Mouse (Mus musculus) neutrophil, adult 59 days (primary cell): ENCODE data around the gene Ms4a6c. TPM values are rescaled to one million over a fixed set of nuclear protein-coding genes. Genes with fewer than 3 reads are reported as not detected.

Source experiments
- total RNA-seq, 2 experiments: library from RNA; stranded (reverse); gene quantifications; 1 replicate in 1 of 2; 2 replicates in 1 of 2; pipeline ENCODE4 v1.2.4; 2023

Ms4a6c gene
- total RNA-seq: 100 to 1,000 TPM; 174 to 269 TPM

DNA sequence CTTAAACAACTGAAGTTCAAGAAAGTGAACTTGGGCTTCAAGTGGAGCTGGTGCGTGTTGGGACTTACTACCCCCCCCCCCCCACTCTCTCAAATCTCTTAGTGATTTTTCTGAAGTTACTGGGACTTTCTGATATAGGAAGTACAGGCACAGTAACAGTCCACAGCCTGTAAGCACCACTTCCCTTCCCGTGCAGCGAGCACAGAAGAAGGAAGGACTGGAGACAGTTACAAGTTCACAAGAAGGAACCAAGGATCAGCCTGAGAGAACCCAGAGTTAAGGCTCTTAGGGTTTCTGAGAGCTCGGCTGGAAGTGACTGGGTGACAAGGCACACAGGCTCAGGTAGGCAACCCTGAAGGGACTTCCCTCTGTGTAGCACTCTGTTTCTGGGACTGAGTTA, at the start of gene Ms4a6c:
Gene Ms4a6c (plus strand): TSS at position 152 of the 400 bp plus-strand sequence.

DNA sequence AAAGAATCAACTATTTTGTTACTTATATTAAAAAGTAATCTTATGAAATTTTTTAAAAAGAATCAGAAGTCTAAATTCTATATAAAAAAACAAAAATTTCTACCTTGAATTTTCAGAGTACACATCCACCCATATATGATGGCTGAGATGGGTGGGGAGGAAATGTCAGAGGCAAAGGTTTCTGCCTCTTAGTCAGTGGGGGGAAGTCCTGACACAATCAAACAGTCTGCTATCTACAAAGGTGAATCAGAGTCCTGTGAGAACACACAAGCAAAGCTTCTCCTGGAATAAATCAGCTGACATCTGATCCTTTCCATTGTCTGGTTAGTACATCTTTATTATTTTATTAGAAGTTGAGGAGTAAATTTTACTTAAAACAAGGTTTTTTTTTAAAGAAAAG, 25.8 kb upstream of the Ms4a6c start, which contains the start of gene Ms4a4b:
Gene Ms4a4b (plus strand): TSS at position 216 of the 400 bp plus-strand sequence.

DNA sequence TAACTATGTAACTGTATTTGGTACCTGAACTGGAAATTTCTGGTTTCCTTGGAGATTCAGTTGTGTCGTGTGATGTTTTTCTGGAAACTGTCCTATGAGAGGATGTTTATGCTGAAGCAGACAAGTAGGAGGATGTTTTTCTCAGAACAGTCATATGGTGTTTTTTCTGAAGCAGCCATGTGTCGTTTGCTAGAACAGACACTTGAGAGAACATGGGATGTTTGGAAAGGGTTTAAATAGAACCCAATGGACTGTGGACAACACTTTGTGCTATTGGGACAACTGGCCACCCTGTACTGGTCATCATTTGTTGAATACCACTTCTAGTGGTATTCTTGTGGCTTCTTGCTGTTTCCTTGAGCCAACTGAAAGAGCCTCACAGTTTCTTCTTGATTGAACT, 16.6 kb downstream of the Ms4a6c start, which contains the start of gene Gm8369:
Gene Gm8369 (plus strand): TSS at position 193 of the 400 bp plus-strand sequence.

DNA sequence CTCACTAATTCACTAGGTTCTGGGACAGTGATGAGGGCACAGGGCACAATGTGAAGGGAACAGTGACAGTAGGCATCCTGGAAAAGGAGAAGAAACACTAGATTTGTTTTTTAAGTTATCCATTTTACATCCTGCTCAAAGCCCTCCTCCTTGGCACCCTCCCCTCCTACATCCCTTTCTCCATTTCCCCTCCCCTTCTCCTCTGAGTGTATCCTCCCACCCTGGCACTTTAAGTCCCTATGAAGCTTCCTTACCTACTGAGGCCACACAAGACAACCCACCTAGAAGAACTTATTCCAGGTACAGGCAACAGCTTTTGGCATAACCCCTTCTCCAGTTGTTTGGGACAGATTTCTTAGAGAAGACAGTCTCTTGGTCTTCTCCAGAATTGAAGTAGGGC, 47.1 kb downstream of the Ms4a6c start, which contains the start of gene Ms4a6b:
Gene Ms4a6b (plus strand): TSS at position 267 of the 400 bp plus-strand sequence.

Other genes with a start within 250 kb of the Ms4a6c start
- gene Ms4a12, start 236.9 kb upstream of the Ms4a6c start, total RNA-seq: not detected
- 1 to 10 TPM; 1.4 to 4.1 TPM for gene Ms4a1, start 203.1 kb upstream of the Ms4a6c start, total RNA-seq
- not detected for gene Ms4a5, start 185.5 kb upstream of the Ms4a6c start, total RNA-seq
- gene Ms4a14, start 154.9 kb upstream of the Ms4a6c start, total RNA-seq: not detected
- gene Ms4a7, start 133.2 kb upstream of the Ms4a6c start, total RNA-seq: under 1 TPM; 0.56 to 0.57 TPM
- gene Ms4a4a, start 93.8 kb upstream of the Ms4a6c start, total RNA-seq: 10 to 100 TPM; 12.9 to 24.1 TPM
- 10 to 100 TPM; 27.3 to 57.7 TPM for gene Ms4a4c, start 64.6 kb upstream of the Ms4a6c start, total RNA-seq
- gene Ms4a4b, start 25.8 kb upstream of the Ms4a6c start, total RNA-seq: 10 to 100 TPM in 1 of 2 experiments, 1 to 10 TPM in 1; 8.0 to 11.1 TPM
- 1 to 10 TPM; 2.7 to 4.3 TPM for gene Gm8369, start 16.6 kb downstream of the Ms4a6c start, total RNA-seq
- 10 to 100 TPM; 20.0 to 26.4 TPM for gene Ms4a6b, start 47.1 kb downstream of the Ms4a6c start, total RNA-seq
- gene Ms4a4d, start 67.4 kb downstream of the Ms4a6c start, total RNA-seq: not detected
- gene Ms4a6d, start 135.5 kb downstream of the Ms4a6c start, total RNA-seq: 10 to 100 TPM in 1 of 2 experiments, 1 to 10 TPM in 1; 8.6 to 13.8 TPM
- gene Ms4a2, start 154.4 kb downstream of the Ms4a6c start, total RNA-seq: 1 to 10 TPM; 4.4 to 9.2 TPM
- 10 to 100 TPM; 81.0 to 87.7 TPM for gene Ms4a3, start 171.5 kb downstream of the Ms4a6c start, total RNA-seq
- gene Oosp2, start 191.2 kb downstream of the Ms4a6c start, total RNA-seq: not detected
- gene Oosp1, start 221.8 kb downstream of the Ms4a6c start, total RNA-seq: under 1 TPM in 1 of 2 experiments, not detected in 1; 0.88 TPM
- not detected for gene Oosp3, start 227.7 kb downstream of the Ms4a6c start, total RNA-seq